Mouse (Mus musculus) erythroid progenitor cell, adult 5-6 weeks (primary cell): Measurements from ENCODE around the gene Dusp21. TPM values are rescaled to one million over a fixed set of nuclear protein-coding genes. Genes with fewer than 3 reads are reported as not detected.
A peak's percentile ranks its signal among the peaks of the same experiment; 100 is the strongest.

ENCODE experiments used
- ATAC-seq: replicated peaks from 2 replicates; pipeline ENCODE4 v1.8.0; 2016; ENCODE audit warnings: moderate number of reproducible peaks, mild to moderate bottlenecking, moderate TSS enrichment, inconsistent platforms; ENCODE audit not compliant: poor library complexity, low FRiP score, severe bottlenecking
- total RNA-seq, 2 experiments: library from RNA; stranded (forward) in 1 of 2; stranded (reverse) in 1 of 2; fragments of 150-400 nt in 1 of 2; fragments of 186-747, 209-891 nt in 1 of 2; gene quantifications; 2 replicates each; pipeline versions ENCODE4 v1.2.3 to v1.2.4; 2015 to 2017; ENCODE audit warnings: low replicate concordance in 2 of 2

Gene Dusp21
- total RNA-seq (2015; ENCODE audit: low replicate concordance) (not detected in 2 replicates), total RNA-seq (2017; ENCODE audit: low replicate concordance) (not detected in 2 replicates)

DNA sequence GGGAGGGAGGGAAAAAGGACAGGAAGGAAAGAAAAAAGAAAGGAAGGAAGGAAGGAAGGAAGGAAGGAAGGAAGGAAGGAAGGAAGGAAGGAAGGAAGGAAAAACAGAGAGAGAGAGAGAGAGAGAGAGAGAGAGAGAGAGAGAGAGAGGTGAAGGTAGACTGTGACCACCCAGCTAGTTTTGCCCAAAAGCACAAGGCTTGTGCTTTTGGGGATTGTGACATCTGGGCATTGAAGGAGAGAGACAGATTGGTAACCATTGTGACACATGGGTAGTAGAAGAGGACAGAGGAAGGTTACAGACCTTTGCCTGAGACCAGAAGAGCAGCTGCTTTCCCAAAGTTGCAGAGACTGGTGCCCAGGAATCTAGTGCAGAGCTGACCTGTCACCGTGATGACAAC is at the start of gene Dusp21:
Gene Dusp21 (plus strand): TSS at position 301 of the 400 bp plus-strand sequence.
- no peak for ATAC-seq

DNA sequence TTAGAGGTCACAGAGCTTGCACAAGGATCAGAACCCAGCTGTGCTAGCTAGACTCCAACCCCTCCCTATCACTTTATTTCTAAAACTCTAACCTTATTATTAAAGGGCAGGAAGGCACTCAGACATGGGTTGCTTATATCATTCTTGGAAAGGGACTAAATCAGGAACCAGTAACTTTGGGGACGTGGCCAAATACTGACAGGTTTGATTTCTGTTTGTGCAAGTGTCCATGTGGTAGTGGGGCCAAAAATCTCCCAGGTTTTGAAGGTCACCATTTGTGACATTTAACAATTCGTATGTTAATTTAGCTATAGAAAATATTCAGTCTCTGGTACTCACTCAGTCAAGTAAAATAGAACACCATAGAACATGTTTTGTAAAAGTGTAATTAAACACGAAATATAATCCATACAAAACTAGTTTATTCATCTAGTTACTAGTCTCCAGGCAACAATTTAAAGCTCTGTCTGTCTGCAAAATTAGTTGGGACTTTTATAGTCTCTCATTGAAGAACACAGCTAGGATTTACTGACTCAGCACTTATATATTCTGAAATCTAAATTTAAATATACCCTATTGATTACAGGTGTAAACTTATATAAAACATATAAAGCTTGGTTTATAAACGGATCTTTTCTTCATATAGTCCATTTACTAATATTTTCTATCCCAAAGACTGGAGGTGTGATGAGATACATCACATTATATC is 15.2 kb downstream of the Dusp21 start:
- ATAC-seq = no peak

DNA sequence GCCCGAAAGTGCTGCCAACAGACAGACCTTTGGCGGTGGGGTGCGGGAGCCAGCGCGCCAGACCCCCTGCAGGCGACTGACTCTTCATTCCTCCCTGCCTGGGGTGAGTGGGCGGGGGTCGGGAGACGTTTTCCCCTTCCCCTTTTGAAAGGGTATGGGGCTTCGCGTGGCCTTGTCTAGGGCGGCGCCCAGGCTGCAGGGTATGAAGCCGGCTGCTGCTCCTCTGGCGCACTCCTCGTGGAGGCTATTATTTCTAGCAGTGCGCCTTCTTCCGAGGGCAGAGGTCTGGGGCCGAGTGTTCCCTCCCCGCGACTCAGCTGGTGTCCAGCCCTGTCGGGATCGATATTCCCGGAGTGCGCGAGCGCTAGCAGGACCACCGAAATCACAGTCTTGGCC is 16.1 kb downstream of the Dusp21 start:
- peak; percentile 41 for ATAC-seq

DNA sequence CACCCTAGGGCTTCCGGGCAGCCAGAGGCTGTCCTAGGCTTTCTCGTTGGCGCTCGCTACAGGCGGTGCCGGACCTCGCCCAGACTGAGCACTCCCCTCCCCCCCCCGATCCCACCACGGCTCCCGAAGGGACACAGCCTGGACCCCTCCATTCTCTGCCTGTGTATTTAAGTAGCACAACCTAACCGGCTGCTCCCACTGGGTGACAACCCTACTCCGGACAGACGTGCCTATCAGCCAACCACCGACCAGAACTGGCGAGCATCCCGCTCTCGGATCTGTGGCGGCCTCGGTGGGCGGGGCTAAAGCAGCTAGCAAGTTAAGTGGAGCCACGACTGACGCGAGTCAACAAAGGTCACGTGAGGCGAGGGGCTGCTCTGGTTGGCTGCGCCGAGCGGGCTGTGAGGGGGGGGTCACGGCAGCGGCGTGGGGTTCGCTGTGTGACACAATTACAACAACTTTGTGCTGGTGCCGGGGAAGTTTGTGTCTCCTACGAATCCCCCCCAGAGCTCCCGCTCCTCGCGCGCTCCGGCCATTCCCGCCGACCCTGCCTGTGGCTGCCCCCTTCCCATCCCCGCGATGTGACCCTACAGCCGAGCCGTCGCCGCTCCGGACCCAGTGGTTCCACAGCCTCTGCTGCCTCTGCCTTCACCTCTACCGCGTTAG is 16.7 kb downstream of the Dusp21 start, which contains the start of gene Kdm6a:
Gene Kdm6a (plus strand): TSS at position 384 of the 666 bp plus-strand sequence.
- peak; percentile 90 for ATAC-seq

DNA sequence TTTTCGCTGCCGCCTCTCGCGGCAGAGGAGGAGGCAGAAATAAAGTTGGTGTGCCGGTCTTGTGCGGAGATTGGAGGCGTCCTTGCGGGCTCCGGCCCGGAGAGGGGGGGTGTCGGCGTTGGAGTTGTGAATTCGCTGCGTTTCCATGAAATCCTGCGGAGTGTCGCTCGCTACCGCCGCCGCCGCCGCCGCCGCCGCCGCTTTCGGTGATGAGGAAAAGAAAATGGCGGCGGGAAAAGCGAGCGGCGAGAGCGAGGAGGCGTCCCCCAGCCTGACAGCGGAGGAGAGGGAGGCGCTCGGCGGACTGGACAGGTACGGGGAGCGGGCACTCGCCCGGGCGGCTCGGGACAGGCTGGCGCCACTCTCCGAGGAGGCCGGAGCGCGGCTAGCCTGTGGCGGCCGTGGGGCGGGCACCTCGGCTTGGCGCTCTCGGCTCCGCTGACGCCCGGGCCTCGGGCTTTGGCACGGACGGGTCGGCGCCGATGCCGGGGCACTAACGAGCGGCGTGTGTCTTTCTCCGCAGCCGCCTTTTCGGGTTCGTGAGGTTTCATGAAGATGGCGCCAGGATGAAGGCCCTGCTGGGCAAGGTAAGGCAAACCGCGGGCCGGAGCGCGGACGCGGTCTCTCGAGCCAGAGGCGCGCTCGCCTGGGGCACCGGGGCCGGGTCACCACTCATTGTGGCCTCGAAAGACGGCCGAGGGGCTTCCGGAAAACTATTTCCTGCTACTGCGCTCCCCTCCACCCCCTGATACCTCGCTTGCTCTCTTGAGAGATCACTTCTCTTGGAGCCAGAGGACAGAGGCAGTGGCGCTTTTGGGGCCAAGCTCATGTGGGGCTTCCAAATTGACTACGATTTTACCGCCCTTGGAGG is 17.4 kb downstream of the Dusp21 start:
- peak; percentile 43; the same call in 1 of the 2 replicates for ATAC-seq

DNA sequence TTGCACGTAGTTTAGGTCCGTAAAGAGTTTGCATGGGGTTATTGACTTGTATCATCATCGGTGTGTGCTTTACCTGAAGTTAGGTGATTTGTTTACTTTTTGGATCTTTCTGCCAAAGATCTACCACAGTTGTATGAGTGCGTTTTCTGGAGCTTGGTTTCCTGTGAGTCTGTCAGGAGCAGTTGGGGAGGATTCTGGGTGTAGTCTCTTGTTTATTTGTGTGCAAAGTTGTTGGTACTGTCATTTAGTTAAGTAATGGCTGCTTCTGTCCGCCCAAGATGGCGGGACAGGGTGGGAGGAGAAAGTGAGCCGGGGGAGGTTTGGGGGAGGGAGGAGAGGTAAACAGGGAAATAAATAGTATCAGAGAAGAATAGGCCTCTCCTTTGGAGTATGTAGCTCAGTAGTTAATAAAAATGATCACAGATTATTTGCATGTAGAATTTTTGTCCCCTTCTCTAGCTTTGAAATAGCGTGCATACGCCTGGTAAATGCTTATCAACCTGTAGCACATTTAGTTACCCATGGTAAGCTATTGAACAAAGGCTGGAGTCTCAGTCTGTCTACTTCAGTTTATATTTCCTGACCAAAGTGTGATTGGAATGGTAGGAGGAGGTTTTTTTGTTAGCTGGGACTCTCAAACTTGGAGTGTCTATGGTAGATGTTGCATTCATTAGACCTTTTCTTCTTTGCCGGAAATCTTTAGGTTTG is 18.4 kb downstream of the Dusp21 start:
- ATAC-seq = peak; percentile 37; the same call in 1 of the 2 replicates

DNA sequence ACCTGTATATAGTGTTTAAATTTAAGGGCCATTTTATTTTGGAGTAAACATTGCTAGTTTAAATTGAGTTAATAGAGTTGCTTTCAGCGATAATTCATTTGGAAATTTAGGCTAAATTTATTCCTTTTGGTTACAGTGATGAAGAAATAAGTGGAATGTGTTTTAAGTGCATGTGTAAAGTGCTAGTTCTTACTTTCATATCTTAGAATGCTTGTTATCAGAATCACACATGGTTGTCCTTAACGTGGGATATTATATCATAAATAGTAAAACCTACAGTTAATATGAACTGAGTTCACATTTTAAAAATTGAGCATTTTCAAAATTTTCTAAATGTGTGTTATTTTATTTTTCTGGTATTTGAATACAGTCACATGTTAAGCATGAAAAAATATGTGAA is 19.5 kb downstream of the Dusp21 start:
- ATAC-seq = no peak

DNA sequence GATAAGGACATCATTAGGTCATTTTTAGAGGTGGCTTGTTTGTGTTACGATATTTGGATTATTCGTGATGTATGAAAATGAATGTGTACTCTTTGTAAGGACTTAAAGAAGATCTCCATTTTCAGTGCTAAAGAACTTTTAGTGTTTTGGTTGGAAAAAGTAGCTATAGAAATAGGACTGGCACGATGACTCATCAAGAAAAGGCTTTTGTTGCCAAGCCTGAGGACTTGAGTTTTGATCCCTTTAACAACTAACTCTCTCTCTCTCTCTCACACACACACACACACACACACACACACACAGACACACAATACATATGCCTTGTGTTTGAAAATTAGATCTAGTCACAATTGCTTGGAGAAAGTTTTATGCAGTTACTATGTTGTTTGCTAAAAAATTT is 21.3 kb downstream of the Dusp21 start:
- no peak for ATAC-seq

DNA sequence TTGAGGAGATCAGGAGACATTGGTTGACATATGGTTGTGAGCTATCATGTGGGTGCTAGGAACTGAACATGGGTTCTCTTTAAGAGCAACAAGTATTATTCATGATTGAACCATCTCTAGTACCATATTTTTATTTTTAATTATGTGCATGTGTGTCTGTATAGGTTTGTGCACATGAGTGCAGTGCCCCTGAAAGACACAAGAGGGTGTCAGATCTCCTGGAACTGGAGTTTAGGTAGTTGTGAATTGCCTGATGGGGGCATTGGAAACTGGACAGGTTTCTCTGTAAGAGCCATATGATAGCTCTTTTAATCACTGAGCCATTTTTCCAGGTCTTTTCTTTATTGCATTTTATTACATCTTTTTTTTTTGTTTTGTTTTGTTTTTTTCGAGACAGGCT is 23.3 kb downstream of the Dusp21 start:
- ATAC-seq = no peak

DNA sequence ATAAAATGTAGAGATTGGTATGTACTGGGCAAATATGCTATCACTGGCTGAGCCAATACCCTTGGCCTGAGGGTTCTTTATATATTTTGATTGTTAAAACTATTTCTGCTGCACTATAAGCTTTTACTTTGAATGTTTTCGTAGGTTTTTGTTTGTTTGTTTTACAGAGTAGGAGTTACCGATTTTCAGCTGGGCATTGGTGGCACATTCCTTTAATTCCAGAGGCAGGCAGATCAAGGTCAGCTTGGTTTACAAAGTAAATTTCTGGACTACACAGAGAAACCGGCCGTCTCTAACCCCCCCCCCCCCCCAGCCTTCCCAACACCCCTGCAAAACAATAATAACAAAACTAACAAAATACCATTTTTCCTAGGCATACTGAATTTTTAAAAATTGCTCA is 29.2 kb downstream of the Dusp21 start:
- no peak for ATAC-seq

DNA sequence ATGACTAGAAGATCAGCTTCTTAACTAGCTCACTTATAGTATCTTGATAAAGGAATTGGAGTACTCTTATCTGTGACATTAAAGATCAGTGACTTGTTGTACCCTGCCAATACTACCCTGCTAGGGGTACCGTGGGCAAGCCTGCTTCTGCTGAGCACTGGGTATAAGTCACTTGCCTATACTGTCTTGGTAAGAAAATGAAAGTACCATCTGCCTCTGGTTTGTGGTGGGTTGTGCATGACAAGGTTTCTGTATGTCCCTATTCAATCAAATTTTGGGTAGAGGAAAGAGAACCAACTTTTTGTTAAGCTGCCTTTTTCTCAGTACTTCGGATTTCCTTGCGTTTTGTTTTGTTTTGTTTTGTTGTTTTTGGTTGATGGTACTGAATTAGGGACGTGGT is 32.1 kb downstream of the Dusp21 start:
- ATAC-seq = no peak

DNA sequence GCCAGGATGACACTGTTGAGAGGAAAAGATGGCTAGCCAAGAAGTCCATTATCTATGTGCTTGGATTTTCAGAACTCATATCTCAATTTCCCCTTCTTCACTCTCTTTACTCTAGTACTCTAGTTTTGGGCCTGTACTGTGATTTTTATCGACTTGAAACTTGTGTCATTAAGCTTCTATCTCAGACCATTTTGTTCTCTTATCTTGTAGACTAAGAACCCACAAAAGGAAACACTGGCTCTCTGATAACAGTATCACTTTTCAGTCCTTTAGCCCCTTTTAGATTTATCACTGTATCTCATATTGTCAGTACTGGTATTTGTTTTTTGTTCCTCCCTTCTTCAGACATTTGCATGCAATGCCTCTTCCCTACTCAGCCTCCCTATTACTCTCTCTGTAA is 33.8 kb downstream of the Dusp21 start:
- no peak for ATAC-seq

DNA sequence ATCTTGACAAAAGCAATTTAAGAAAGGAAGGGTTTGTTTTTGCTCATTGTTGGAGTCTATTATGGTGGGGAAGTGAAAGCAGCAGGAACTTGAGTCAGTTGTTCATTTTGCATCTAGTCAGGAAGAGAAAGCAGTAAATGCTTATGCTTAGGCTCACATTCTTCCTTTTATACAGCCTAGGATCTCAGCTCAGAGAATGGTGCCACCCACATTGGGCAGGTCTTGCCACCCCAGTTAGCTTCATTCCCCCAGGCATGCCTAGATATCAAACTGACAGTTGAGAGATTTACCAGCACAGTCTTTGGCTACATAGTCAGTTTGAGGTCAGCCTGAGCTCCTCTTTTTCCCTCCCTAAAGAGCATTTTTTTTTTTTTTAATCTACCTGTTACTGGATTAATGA is 41.5 kb downstream of the Dusp21 start:
- no peak for ATAC-seq

DNA sequence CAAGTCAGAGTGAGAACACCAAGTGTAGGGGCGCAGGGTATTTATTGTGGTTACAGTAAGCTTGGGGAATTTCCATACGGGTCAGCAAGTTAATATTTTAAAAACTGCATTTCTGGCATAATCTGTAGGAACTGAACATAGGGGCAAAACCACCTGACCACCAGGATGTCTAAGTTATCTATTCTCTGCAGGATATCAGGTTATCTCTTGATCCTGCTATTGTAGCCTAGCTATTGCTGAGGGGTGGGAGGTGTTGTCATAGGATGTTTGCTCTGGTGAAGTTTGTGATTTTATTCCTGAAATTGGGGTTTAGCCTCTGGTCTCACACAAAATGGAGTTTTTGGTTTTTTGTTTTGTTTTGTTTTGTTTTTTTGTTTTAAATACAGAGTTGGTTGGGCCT is 42.6 kb downstream of the Dusp21 start:
- no peak for ATAC-seq

Other genes starting within 250 kb of the Dusp21 start
- gene Kdm6a, start 16.7 kb downstream of the Dusp21 start, total RNA-seq (2015; ENCODE audit: low replicate concordance) = 64.9 and 99.3 TPM in 2 replicates
- gene Kdm6a, start 16.7 kb downstream of the Dusp21 start, total RNA-seq (2017; ENCODE audit: low replicate concordance) = 83.0 and 101 TPM in 2 replicates